Mouse (Mus musculus) CH12.LX (cell line): Measurements from ENCODE around the gene Cfap46. TPM values are rescaled to one million over a fixed set of nuclear protein-coding genes. Genes with fewer than 3 reads are reported as not detected.

ENCODE experiments used
- DNase-seq: peaks from one replicate; pipeline ENCODE4 v3.0.0-alpha.2; 2013; ENCODE audit errors: extremely low read depth
- H3K27ac ChIP-seq: 2 replicates; pipeline ENCODE4 v1.5.1; 2012; ENCODE audit warnings: low read depth, mild to moderate bottlenecking, control low read depth, moderate library complexity; ENCODE audit not compliant: insufficient read depth
- H3K27me3 ChIP-seq: replicated peaks from 2 replicates; pipeline ENCODE3; 2012; ENCODE audit warnings: inconsistent platforms
- H3K36me3 ChIP-seq, 2 experiments: replicated peaks in 1 of 2; 2 replicates each; pipeline versions ENCODE3 to v1.6.1; 2012; ENCODE audit warnings: inconsistent platforms in 1 of 2, low read length in 1 of 2, mild to moderate bottlenecking in 1 of 2, mixed read lengths in 1 of 2, moderate library complexity in 1 of 2; ENCODE audit not compliant: control insufficient read depth in 1 of 2, insufficient read depth in 1 of 2
- H3K4me1 ChIP-seq, 2 experiments: 2 replicates each; pipeline ENCODE4 v1.6.1; 2012; ENCODE audit warnings: inconsistent platforms in 1 of 2, moderate library complexity in 1 of 2; ENCODE audit not compliant: insufficient read depth in 2 of 2, control insufficient read depth in 1 of 2
- H3K4me2 ChIP-seq: 2 replicates; pipeline ENCODE4 v1.6.1; 2012; ENCODE audit warnings: low read depth, mild to moderate bottlenecking, control low read depth; ENCODE audit not compliant: poor library complexity, insufficient read depth, severe bottlenecking
- H3K4me3 ChIP-seq, 3 experiments: fragments of 150-350 bp in 1 of 3; sonication (generic) in 1 of 3; replicated peaks in 1 of 3; 2 replicates each; pipeline versions ENCODE3 to v1.5.1; 2011 to 2012; ENCODE audit warnings: low read depth in 2 of 3, low read length in 2 of 3, mild to moderate bottlenecking in 2 of 3, moderate library complexity in 2 of 3, control low read depth in 1 of 3, improper control_type of control experiment in 1 of 3, inconsistent platforms in 1 of 3, mixed read lengths in 1 of 3; ENCODE audit not compliant: poor library complexity in 1 of 3
- H3K79me2 ChIP-seq: replicated peaks from 2 replicates; pipeline ENCODE4 v1.6.1; 2012; ENCODE audit warnings: mild to moderate bottlenecking, moderate library complexity; ENCODE audit not compliant: control insufficient read depth, poor library complexity, insufficient read depth, severe bottlenecking; ENCODE audit errors: extremely low read depth
- H3K9ac ChIP-seq: 2 replicates; pipeline ENCODE4 v1.6.1; 2012; ENCODE audit warnings: low read depth, mild to moderate bottlenecking, control low read depth, moderate library complexity; ENCODE audit not compliant: insufficient read depth
- H3K9me3 ChIP-seq: replicated peaks from 2 replicates; pipeline ENCODE3; 2012; ENCODE audit warnings: low read length, inconsistent platforms, mixed read lengths
- BHLHE40 ChIP-seq: IDR thresholded peaks from 2 replicates; pipeline ENCODE4 v1.6.1; 2011; ENCODE audit warnings: mild to moderate bottlenecking, low read depth, low read length, improper control_type of control experiment
- CHD1 ChIP-seq: IDR thresholded peaks from 2 replicates; pipeline ENCODE4 v1.6.1; 2012; ENCODE audit warnings: low read depth, low read length, improper control_type of control experiment, inconsistent platforms
- CHD2 ChIP-seq: IDR thresholded peaks from 2 replicates; pipeline ENCODE4 v1.6.1; 2011; ENCODE audit warnings: low read length, improper control_type of control experiment
- CTCF ChIP-seq, 2 experiments: IDR thresholded peaks in 1 of 2; conservative IDR thresholded peaks in 1 of 2; 2 replicates each; pipeline ENCODE4 v1.5.1; 2011 to 2012; ENCODE audit warnings: low read depth in 2 of 2, low read length in 2 of 2, improper control_type of control experiment in 1 of 2, inconsistent platforms in 1 of 2, mild to moderate bottlenecking in 1 of 2, moderate library complexity in 1 of 2
- E2F4 ChIP-seq: IDR thresholded peaks from 2 replicates; pipeline ENCODE4 v1.6.1; 2011; ENCODE audit warnings: low read depth, low read length, improper control_type of control experiment; ENCODE audit not compliant: insufficient replicate concordance
- ETS1 ChIP-seq: conservative IDR thresholded peaks from 2 replicates; pipeline ENCODE4 v1.6.1; 2012; ENCODE audit warnings: low read depth, mild to moderate bottlenecking, inconsistent platforms, low read length, improper control_type of control experiment, moderate library complexity
- GABPA ChIP-seq: IDR thresholded peaks from 2 replicates; pipeline ENCODE4 v1.6.1; 2012; ENCODE audit warnings: low read depth, low read length, improper control_type of control experiment, inconsistent platforms; ENCODE audit not compliant: insufficient replicate concordance
- HCFC1 ChIP-seq: IDR thresholded peaks from 2 replicates; pipeline ENCODE4 v1.6.1; 2012; ENCODE audit warnings: low read depth, mild to moderate bottlenecking, inconsistent platforms, low read length, improper control_type of control experiment
- JUN ChIP-seq: IDR thresholded peaks from 2 replicates; pipeline ENCODE4 v1.6.1; 2011; ENCODE audit warnings: low read depth, mild to moderate bottlenecking, low read length, improper control_type of control experiment, moderate library complexity; ENCODE audit not compliant: insufficient read depth
- KAT2A ChIP-seq: IDR thresholded peaks from 2 replicates; pipeline ENCODE4 v1.6.1; 2012; ENCODE audit warnings: low read length, improper control_type of control experiment, inconsistent platforms; ENCODE audit not compliant: insufficient replicate concordance
- MAFK ChIP-seq: IDR thresholded peaks from 2 replicates; pipeline ENCODE4 v1.6.1; 2011; ENCODE audit warnings: low read length, improper control_type of control experiment; ENCODE audit not compliant: insufficient replicate concordance
- MAZ ChIP-seq: IDR thresholded peaks from 2 replicates; pipeline ENCODE4 v1.6.1; 2012; ENCODE audit warnings: low read depth, mild to moderate bottlenecking, inconsistent platforms, low read length, improper control_type of control experiment, moderate library complexity
- MXI1 ChIP-seq: IDR thresholded peaks from 2 replicates; pipeline ENCODE4 v1.6.1; 2011; ENCODE audit warnings: mild to moderate bottlenecking, low read depth, low read length, improper control_type of control experiment
- NRF1 ChIP-seq: IDR thresholded peaks from 2 replicates; pipeline ENCODE4 v1.6.1; 2014; ENCODE audit warnings: low read depth, mild to moderate bottlenecking, inconsistent platforms, low read length, improper control_type of control experiment, moderate library complexity
- PAX5 ChIP-seq: IDR thresholded peaks from 2 replicates; pipeline ENCODE4 v1.6.1; 2012; ENCODE audit warnings: low read length, inconsistent platforms, mixed read lengths
- POLR2AphosphoS2 ChIP-seq: IDR thresholded peaks from 2 replicates; pipeline ENCODE4 v1.6.1; 2011; ENCODE audit warnings: low read depth, low read length, improper control_type of control experiment
- RAD21 ChIP-seq: IDR thresholded peaks from 2 replicates; pipeline ENCODE4 v1.6.1; 2011; ENCODE audit warnings: low read depth, mild to moderate bottlenecking, low read length, improper control_type of control experiment, moderate library complexity
- RCOR1 ChIP-seq: conservative IDR thresholded peaks from 2 replicates; pipeline ENCODE4 v1.6.1; 2012; ENCODE audit warnings: low read depth, mild to moderate bottlenecking, inconsistent platforms, low read length, improper control_type of control experiment
- SIN3A ChIP-seq: IDR thresholded peaks from 2 replicates; pipeline ENCODE4 v1.6.1; 2012; ENCODE audit warnings: low read length, improper control_type of control experiment, inconsistent platforms
- SMC3 ChIP-seq: IDR thresholded peaks from 2 replicates; pipeline ENCODE4 v1.6.1; 2011; ENCODE audit warnings: low read depth, low read length, improper control_type of control experiment
- TBP ChIP-seq: conservative IDR thresholded peaks from 2 replicates; pipeline ENCODE4 v1.6.1; 2011; ENCODE audit warnings: low read depth, low read length, improper control_type of control experiment
- UBTF ChIP-seq: IDR thresholded peaks from 2 replicates; pipeline ENCODE4 v1.6.1; 2012; ENCODE audit warnings: low read depth, mild to moderate bottlenecking, inconsistent platforms, low read length, improper control_type of control experiment, moderate library complexity
- USF1 ChIP-seq: IDR thresholded peaks from 2 replicates; pipeline ENCODE4 v1.6.1; 2014; ENCODE audit warnings: low read depth, mild to moderate bottlenecking, inconsistent platforms, low read length, improper control_type of control experiment
- USF2 ChIP-seq: conservative IDR thresholded peaks from 2 replicates; pipeline ENCODE4 v1.6.1; 2011; ENCODE audit warnings: low read depth, low read length, improper control_type of control experiment
- ZC3H11A ChIP-seq: IDR thresholded peaks from 2 replicates; pipeline ENCODE4 v1.6.1; 2012; ENCODE audit warnings: low read depth, mild to moderate bottlenecking, inconsistent platforms, low read length, improper control_type of control experiment
- ZKSCAN1 ChIP-seq: IDR thresholded peaks from 2 replicates; pipeline ENCODE4 v1.6.1; 2012; ENCODE audit warnings: low read depth, inconsistent platforms, low read length, improper control_type of control experiment, borderline replicate concordance
- ZMIZ1 ChIP-seq: IDR thresholded peaks from 2 replicates; pipeline ENCODE4 v1.6.1; 2012; ENCODE audit warnings: low read depth, mild to moderate bottlenecking, inconsistent platforms, low read length, improper control_type of control experiment
- dilution Hi-C: fragments of 300-500 bp; cut with MboI; formaldehyde crosslinking; loops from 2 replicates; pipeline ENCODE4 v1.14.3; 2020; ENCODE audit warnings: low sequenced_read_pairs; ENCODE audit not compliant: extremely low pct_unique_long_range_greater_than_20kb, extremely low pct_ligation_motif_present
- in situ Hi-C: fragments of 300-500 bp; cut with MboI; formaldehyde crosslinking; loops from 3 replicates; pipeline ENCODE4 v1.14.3; 2019; ENCODE audit warnings: low sequenced_read_pairs, low pct_ligation_motif_present, low pct_unique_long_range_greater_than_20kb, mixed read lengths
- polyA plus RNA-seq: library from polyadenylated mRNA; unstranded; fragments of >175 nt; gene quantifications from 2 replicates; pipeline ENCODE4 v1.2.1, GENCODE M21; 2012; ENCODE audit warnings: low read depth; ENCODE audit not compliant: insufficient read length
- total RNA-seq, 2 experiments: library from RNA; depleted of rRNA; stranded (reverse); fragments of 300-350 nt in 1 of 2; fragments of >200 nt in 1 of 2; gene quantifications; 2 replicates each; pipeline ENCODE4 v1.2.3; 2012 to 2014

The Cfap46 gene
- total and polyA plus RNA-seq, 3 experiments: 0.11 to 0.13 (median 0.11) TPM

DNA sequence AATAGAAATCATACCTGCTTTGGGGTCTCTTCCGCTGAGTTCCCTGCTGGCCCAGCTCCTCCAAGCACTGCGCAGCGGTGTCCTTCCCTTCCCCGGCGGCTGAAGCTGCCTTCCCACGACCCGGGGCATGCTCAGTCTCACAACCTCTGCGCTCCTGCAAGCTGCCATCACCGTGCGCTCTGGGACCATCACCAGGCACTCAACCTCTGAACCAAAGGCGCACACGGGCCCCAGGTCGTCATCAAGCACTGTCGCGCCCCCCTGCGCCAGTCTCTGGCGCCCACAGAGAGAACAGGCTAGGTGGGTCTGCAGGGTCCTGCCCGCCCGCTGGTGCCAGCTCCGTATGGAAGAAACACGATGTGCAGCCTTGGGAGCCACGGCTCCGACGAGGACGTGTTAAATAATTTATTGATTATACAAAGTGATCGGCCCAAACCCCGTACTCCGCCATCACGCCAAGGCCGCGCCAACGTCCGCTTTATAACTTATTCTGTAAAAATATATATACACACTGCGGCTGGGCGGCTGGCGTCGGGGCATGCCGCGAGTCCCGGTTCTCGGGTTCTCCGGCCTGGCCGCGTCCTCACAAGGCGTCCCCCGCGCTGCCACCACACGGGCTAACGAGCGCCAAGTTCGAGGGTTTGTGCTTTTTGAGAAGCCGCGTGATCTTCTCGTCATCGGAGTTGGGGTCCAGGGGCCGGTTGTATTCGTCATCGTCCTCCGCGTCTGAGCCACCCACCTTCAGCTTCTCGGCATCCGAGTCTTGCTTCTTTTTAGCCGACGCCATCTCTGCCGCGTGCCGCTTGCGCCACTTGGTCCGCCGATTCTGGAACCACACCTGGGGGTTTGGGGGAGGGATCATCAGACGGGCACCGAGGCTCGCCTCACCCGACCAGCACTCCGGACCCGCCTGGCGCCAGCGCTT lies 102.5 kb downstream of the Cfap46 start:
- Histone ChIP-seq H3K79me2 (no peaks in the 10 kb centered on the region), H3K9ac (no peak overlapping the region), H3K27ac (no peak overlapping the region), H3K36me3 (peaks cover 0 to 23% of the 10 kb centered on the region in 2 experiments), H3K4me3 (no peak overlapping the region), H3K4me1 (no peaks in the 10 kb centered on the region), H3K4me2 (no peak overlapping the region), H3K9me3 (peaks cover 46% of the 10 kb centered on the region), H3K27me3 (no peaks in the 10 kb centered on the region)
- in situ Hi-C loops: no loop called here
- DNase-seq: no peak
- no peak for TF ChIP-seq E2F4
- no peak for TF ChIP-seq ETS1
- no peak for TF ChIP-seq KAT2A
- no peak for TF ChIP-seq GABPA
- no peak for TF ChIP-seq PAX5
- TF ChIP-seq HCFC1: no peak
- TF ChIP-seq NRF1: no peak
- no peak for TF ChIP-seq SIN3A
- no peak for TF ChIP-seq MAZ
- TF ChIP-seq TBP: no peak
- TF ChIP-seq POLR2AphosphoS2: no peak
- no peak for TF ChIP-seq CHD2
- TF ChIP-seq MAFK: no peak
- TF ChIP-seq MXI1: no peak
- TF ChIP-seq SMC3: no peak
- TF ChIP-seq RCOR1: no peak
- no peak for TF ChIP-seq JUN
- no peak for TF ChIP-seq USF1
- dilution Hi-C loops: no loop called here

DNA sequence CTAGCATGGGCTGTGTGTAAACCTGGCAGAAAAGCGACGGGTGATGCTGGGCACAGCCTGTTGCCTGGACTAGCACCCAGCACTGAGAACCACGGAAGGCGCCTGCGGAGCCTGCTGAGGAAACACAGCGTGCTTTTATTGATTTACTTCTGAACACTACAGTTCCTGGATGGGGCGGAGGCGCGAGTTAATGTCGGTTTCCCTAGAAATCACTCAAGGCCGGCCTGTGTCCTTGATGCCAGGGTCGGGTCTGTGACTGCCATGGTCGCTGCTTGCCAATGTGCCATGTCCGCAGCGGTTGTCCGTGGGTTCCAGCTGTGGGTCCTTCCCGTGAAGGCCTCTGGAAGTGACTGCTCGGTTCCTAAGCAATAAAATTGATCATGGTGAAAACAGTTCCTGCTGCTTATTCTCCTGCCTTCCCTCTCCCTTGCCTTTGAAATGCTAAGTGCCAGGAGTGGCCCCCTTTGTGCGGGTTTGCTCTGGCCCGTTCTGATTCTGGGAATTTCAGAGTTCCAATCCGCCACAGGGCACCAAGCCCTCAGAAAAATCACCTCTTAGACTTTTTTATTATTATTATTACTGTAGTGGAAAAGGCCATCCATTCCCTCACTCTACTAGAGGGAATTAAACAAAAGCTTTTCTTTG lies 104.2 kb downstream of the Cfap46 start:
- dilution Hi-C loops: no loop called here
- in situ Hi-C loops: no loop called here
- Histone ChIP-seq H3K9me3 (peaks cover 37% of the 10 kb centered on the region), H3K36me3 (peaks cover 0 to 34% of the 10 kb centered on the region in 2 experiments), H3K27me3 (no peaks in the 10 kb centered on the region), H3K27ac (no peak overlapping the region), H3K4me1 (no peaks in the 10 kb centered on the region), H3K9ac (no peak overlapping the region), H3K79me2 (no peaks in the 10 kb centered on the region), H3K4me3 (no peak overlapping the region), H3K4me2 (no peak overlapping the region)
- DNase-seq: no peak
- TF ChIP-seq HCFC1: no peak
- no peak for TF ChIP-seq MAZ
- no peak for TF ChIP-seq CTCF (conservative IDR thresholded peaks at IDR 0.05 in 1 of 2, IDR thresholded peaks at IDR 0.05 in 1 of 2; ENCODE audit: low read depth in 2 of 2, low read length in 2 of 2)
- no peak for TF ChIP-seq NRF1
- TF ChIP-seq RCOR1: no peak
- TF ChIP-seq ZC3H11A: no peak
- TF ChIP-seq SMC3: no peak
- no peak for TF ChIP-seq BHLHE40
- TF ChIP-seq JUN: no peak
- no peak for TF ChIP-seq ZKSCAN1
- TF ChIP-seq UBTF: no peak
- TF ChIP-seq CHD1: no peak
- TF ChIP-seq POLR2AphosphoS2: no peak
- TF ChIP-seq E2F4: no peak
- TF ChIP-seq TBP: no peak
- no peak for TF ChIP-seq MAFK
- TF ChIP-seq RAD21: no peak
- TF ChIP-seq ETS1: no peak
- TF ChIP-seq USF2: no peak
- no peak for TF ChIP-seq ZMIZ1
